Mouse (Mus musculus) embryonic facial prominence, embryonic 14.5 days (tissue): ENCODE measurements at regions not wholly inside any gene's neighbourhood (a gene's known extent, or its start where the extent isn't known, plus 50 kb on each side); places are given as distances from the start of the nearest gene placed in this dataset.
A peak's percentile ranks its signal among the peaks of the same experiment; 100 is the strongest.

ENCODE experiments used
- ATAC-seq: fragments of 200-750 bp; cut with Nextera tagmentation; 2 replicates; pipeline ENCODE4 v1.8.0; 2017; ENCODE audit warnings: low read depth, moderate number of reproducible peaks, moderate TSS enrichment
- DNase-seq: peaks from one replicate; pipeline ENCODE4 v3.0.0-alpha.2; 2015; ENCODE audit warnings: low spot score
- H3K27ac ChIP-seq: fragments of 300-500 bp; sonication (generic); replicated peaks from 2 replicates; pipeline ENCODE4 v1.5.1; 2014; ENCODE audit warnings: low read depth, mild to moderate bottlenecking, low read length, moderate library complexity
- H3K27me3 ChIP-seq: fragments of 300-500 bp; sonication (generic); replicated peaks from 2 replicates; pipeline ENCODE4 v1.6.1; 2014; ENCODE audit warnings: low read length; ENCODE audit not compliant: control insufficient read depth, insufficient read depth
- H3K36me3 ChIP-seq: fragments of 300-500 bp; sonication (generic); 2 replicates; pipeline ENCODE4 v1.6.1; 2014; ENCODE audit warnings: low read length, mixed read lengths; ENCODE audit not compliant: control insufficient read depth, insufficient read depth
- H3K4me1 ChIP-seq: fragments of 300-500 bp; sonication (generic); 2 replicates; pipeline ENCODE4 v1.6.1; 2014; ENCODE audit warnings: antibody characterized with exemption, low read length; ENCODE audit not compliant: control insufficient read depth, insufficient read depth
- H3K4me2 ChIP-seq: fragments of 300-500 bp; sonication (generic); 2 replicates; pipeline ENCODE4 v1.6.1; 2014; ENCODE audit warnings: low read depth, mild to moderate bottlenecking, low read length, moderate library complexity, mixed read lengths
- H3K4me3 ChIP-seq: fragments of 300-500 bp; sonication (generic); 2 replicates; pipeline ENCODE4 v1.5.1; 2014; ENCODE audit warnings: low read depth, mild to moderate bottlenecking, low read length
- H3K9ac ChIP-seq: fragments of 300-500 bp; sonication (generic); 2 replicates; pipeline ENCODE4 v1.6.1; 2014; ENCODE audit warnings: low read depth, mild to moderate bottlenecking, low read length, moderate library complexity, mixed read lengths
- H3K9me3 ChIP-seq: fragments of 300-500 bp; sonication (generic); 2 replicates; pipeline ENCODE4 v1.6.1; 2016; ENCODE audit warnings: low read length; ENCODE audit not compliant: control insufficient read depth
- WGBS: fragments of 180-500 bp; shearing (Covaris S2); extraction: QIAGEN DNeasy Blood & Tissue Kit; methylation state at CpG from one replicate; pipeline ENCODE4 v1.1.7; 2014; 5-methylcytosine and 5-hydroxymethylcytosine counted together

DNA sequence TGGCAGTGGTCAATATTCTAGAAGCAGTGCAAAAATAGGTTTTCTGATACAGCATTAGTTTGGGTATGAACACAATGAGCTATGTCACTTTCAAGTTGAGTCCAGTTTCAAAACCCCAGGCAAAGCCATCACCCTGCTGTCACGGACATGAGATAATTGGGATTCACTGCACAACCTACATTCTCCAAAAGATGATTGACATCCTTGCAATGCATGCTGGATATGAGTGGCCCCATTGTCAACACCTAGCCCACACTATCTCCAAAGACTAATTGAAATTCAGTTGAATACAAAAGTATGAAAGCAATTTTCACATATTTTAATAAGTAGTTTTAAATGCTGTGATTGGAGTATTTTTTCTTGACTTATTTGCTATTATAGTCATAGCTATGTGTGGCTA is 783.7 kb upstream of the Tbl1xr1 start:
- Histone ChIP-seq H3K36me3 (no peaks in the 10 kb centered on the region), H3K4me1 (0 out of 2 replicates have a peak, but pooled peaks cover 3% of the 10 kb centered on the region), H3K27ac (no peak overlapping the region), H3K9ac (no peak overlapping the region), H3K27me3 (no peaks in the 10 kb centered on the region), H3K4me3 (no peak overlapping the region), H3K4me2 (no peak overlapping the region), H3K9me3 (no peaks in the 10 kb centered on the region)
- WGBS, result 78% methylated on average over 1 of the region's 1 CpGs
- ATAC-seq (no peak), DNase-seq (no peak)

DNA sequence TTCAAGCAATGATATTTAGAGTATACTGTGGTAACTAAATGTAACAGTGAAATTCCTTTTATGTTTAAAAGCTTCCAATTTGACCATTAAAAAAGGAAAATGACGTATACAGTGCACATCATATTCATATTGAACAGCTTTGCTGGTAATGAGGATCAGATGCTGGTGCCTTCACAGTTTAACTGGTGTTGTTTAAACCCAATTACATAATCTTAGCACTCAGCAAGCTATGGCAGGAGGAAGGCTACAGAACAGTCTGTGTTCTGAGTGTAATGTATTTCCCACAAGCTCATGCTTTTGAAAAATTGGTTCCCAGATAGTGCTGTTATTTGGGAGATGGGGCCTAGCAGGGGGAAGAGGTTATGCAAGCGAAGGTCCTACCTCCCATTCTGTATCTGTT is 783.1 kb upstream of the Tbl1xr1 start:
- H3K27ac ChIP-seq, result no peak overlapping the region
- 54% methylated on average over 2 of the region's 2 CpGs for WGBS
- ATAC-seq, result no peak

DNA sequence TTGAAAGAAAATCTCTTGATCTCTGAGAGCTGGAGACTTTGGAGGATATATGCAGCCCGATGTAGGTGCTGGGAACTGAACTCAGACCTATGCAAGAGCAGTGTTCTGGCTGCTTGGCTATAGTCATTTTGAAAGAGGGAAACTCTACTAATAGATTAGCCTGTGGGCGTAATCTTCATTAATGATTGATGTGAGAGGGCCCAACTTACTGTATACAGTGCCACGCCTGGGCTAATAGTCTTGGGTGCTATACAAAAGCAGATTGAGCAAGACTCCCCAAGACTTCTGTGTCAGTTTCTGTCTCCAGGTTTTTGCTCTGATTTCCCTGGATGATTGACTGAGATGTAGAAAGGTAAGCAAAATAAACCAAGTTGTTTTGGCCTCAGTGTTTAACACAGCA is 781.7 kb upstream of the Tbl1xr1 start:
- H3K4me3 ChIP-seq, result no peak overlapping the region
- no peaks in the 10 kb centered on the region for H3K27me3 ChIP-seq
- H3K27ac ChIP-seq, result no peak overlapping the region
- H3K36me3 ChIP-seq, result no peaks in the 10 kb centered on the region
- H3K9ac ChIP-seq, result no peak overlapping the region
- no peak overlapping the region for H3K4me2 ChIP-seq
- H3K4me1 ChIP-seq, result 0 out of 2 replicates have a peak, but pooled peaks cover 3% of the 10 kb centered on the region
- 89% methylated on average over 3 of the region's 3 CpGs for WGBS
- ATAC-seq (no peak), DNase-seq (no peak)
- no peaks in the 10 kb centered on the region for H3K9me3 ChIP-seq

More for the DNA sequence above, 783.1 kb upstream of the Tbl1xr1 start:
- no peak for DNase-seq
- H3K4me1 ChIP-seq, result 0 out of 2 replicates have a peak, but pooled peaks cover 3% of the 10 kb centered on the region
- H3K27me3 ChIP-seq, result no peaks in the 10 kb centered on the region
- H3K4me2 ChIP-seq, result no peak overlapping the region
- H3K9ac ChIP-seq, result no peak overlapping the region
- no peaks in the 10 kb centered on the region for H3K9me3 ChIP-seq
- no peaks in the 10 kb centered on the region for H3K36me3 ChIP-seq
- no peak overlapping the region for H3K4me3 ChIP-seq

DNA sequence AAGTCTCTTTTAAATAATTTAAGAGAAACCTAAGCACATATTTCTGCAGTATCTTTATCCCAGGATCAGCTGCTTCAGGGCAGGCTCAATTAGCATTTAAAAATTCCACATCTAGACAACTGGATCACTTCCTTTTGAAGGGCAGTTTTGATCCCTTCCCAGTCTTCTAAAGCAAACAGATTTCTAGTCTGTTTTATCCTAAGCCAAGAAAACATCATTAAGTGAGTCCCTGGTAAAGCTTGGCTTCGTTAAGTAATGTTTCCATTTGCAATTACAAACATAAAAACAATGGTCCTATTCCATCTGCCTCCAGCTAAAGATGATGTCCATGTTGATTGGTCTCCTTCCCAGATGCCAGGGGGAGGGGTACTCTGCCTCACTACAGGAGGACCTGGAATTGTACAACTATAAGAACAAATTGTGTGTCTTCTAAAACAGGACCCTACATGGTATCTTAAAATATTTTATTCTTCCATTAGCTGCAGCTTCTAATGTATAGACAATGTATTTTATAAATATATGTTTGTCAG is 779.8 kb upstream of the Tbl1xr1 start:
- 21% methylated on average over 1 of the region's 1 CpGs for WGBS
- Histone ChIP-seq H3K27me3 (no peaks in the 10 kb centered on the region), H3K27ac (no peak overlapping the region), H3K4me3 (no peak overlapping the region), H3K36me3 (no peaks in the 10 kb centered on the region), H3K4me1 (0 out of 2 replicates have a peak, but pooled peaks cover 3% of the 10 kb centered on the region), H3K9me3 (no peaks in the 10 kb centered on the region), H3K9ac (no peak overlapping the region), H3K4me2 (no peak overlapping the region)
- peak; percentile 61 for DNase-seq
- ATAC-seq, result peak; percentile 50; the same call in 1 of the 2 replicates

DNA sequence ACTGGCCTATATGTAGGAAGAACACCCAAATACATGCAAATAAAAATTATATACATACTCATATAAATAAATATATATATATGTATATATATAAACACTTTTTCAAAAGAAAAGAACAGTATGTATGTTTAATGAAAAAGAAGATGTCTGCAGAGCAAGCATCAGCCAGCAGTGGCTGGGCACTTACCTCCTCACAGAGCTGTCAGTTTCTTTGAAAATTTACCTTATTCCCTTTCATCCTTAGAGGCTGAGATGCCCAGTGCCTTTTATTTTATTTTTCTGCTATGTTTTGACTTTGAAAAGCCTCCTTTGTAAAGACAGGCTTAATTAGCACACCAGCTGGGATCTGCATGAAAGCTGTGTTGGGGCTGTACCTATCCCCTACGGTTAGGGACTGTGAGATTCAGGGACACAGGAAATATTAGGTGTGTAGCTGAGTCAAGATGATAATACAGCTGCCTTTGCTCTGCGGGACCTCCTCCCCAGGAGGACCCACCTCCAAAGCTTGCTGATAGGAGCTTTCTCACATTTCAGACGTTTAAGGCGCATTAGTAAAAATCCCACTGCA is 751.0 kb upstream of the Tbl1xr1 start:
- Histone ChIP-seq H3K36me3 (no peaks in the 10 kb centered on the region), H3K4me3 (no peak overlapping the region), H3K27me3 (no peaks in the 10 kb centered on the region), H3K9me3 (no peaks in the 10 kb centered on the region), H3K4me1 (no peaks in the 10 kb centered on the region), H3K27ac (no peak overlapping the region), H3K9ac (no peak overlapping the region), H3K4me2 (no peak overlapping the region)
- DNase-seq (no peak), ATAC-seq (no peak)
- 54% methylated on average over 4 of the region's 4 CpGs for WGBS

DNA sequence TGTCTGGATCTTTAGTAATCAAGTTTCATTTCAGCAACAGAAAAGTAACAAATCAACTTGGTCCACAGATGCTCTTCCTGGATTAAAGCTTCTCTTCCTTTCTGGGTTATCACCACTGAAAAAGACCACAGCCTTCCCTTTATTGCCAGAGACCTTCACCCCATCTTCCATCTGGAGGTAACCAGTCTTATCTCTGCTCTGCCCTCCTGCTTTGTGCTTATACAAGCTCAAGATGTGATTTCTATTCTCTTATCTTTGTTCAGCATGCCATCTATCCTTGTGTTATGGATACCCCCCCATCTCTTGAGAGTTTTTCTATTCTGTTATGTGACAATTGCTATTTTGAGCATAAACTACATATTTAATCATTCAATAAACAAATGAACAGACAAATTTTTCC is 734.5 kb upstream of the Tbl1xr1 start:
- H3K4me2 ChIP-seq, result no peak overlapping the region
- DNase-seq (no peak), ATAC-seq (no peak)
- H3K9ac ChIP-seq, result no peak overlapping the region
- H3K4me1 ChIP-seq, result no peaks in the 10 kb centered on the region
- H3K9me3 ChIP-seq, result no peaks in the 10 kb centered on the region
- no peak overlapping the region for H3K4me3 ChIP-seq
- no peak overlapping the region for H3K27ac ChIP-seq
- no peaks in the 10 kb centered on the region for H3K27me3 ChIP-seq
- no peaks in the 10 kb centered on the region for H3K36me3 ChIP-seq

DNA sequence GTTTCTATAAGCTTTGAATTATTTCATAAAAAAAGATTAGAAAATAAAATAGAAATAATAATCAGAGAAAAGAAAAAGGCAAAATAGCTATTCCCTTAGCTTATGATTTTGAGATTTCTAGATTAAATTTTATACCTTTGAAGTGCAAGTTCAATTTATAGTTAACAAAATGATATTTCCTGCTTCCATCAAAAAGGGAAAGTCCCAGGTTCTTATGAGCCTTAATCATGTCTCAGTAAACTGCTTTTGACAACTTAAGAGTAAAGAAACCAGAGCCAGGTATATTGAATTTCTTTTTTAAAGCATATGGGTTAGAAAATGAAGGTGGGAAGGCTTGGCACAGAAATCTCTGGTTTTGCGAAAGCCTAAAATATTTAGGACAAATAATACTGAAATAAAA is 733.4 kb upstream of the Tbl1xr1 start:
- no peaks in the 10 kb centered on the region for H3K27me3 ChIP-seq
- DNase-seq, result peak; percentile 34
- 67% methylated on average over 1 of the region's 1 CpGs for WGBS
- no peaks in the 10 kb centered on the region for H3K9me3 ChIP-seq
- H3K4me2 ChIP-seq, result no peak overlapping the region
- no peak overlapping the region for H3K4me3 ChIP-seq
- no peak overlapping the region for H3K27ac ChIP-seq
- no peak overlapping the region for H3K9ac ChIP-seq
- no peaks in the 10 kb centered on the region for H3K36me3 ChIP-seq
- ATAC-seq, result no peak
- H3K4me1 ChIP-seq, result no peaks in the 10 kb centered on the region

DNA sequence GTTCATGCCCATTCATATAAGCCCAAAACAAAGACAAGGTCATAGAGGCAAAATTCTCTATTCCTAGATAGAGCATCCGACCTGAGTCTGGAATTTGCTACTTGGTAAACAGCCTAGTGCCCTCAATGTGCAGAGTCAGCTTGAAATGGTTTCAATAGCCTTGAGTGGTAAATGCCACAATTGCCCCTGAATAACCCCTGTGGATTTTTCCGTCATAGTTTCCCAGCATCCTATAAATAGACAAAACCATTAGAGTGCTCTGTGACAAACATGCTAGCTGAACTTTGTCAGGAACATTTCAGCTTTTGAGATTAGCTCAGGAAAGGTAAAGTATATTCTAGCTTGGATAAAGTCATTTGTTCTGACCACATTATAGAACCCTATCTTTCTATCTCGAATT is 727.0 kb upstream of the Tbl1xr1 start:
- ATAC-seq, result no peak
- Histone ChIP-seq H3K4me3 (no peak overlapping the region), H3K9ac (no peak overlapping the region), H3K27me3 (no peaks in the 10 kb centered on the region), H3K4me2 (no peak overlapping the region), H3K36me3 (no peaks in the 10 kb centered on the region), H3K27ac (no peak overlapping the region), H3K4me1 (no peaks in the 10 kb centered on the region), H3K9me3 (no peaks in the 10 kb centered on the region)
- DNase-seq, result no peak
- WGBS, result 69% methylated on average over 3 of the region's 3 CpGs

DNA sequence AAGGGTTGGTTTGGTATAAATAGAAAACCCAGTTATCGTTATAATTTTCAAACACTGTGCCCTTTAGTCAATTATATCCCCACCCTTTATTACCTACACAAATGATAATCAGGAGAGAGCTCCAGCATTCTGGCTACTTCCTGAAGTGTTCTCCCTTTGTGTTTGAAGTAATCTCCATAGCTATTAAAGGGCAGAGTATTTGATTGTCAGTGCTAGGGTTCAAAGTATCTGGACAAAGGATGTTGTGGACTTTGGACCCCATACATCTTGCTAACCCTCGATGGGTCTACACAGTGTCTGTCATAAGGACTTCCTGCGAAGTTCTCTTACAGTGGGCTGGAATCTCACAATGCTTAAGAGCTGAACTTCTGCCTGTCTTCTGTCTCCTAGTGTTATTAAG is 720.3 kb upstream of the Tbl1xr1 start:
- Histone ChIP-seq H3K9ac (no peak overlapping the region), H3K9me3 (no peaks in the 10 kb centered on the region), H3K4me2 (no peak overlapping the region), H3K27me3 (no peaks in the 10 kb centered on the region), H3K27ac (no peak overlapping the region), H3K4me1 (0 out of 2 replicates have a peak, but pooled peaks cover 3% of the 10 kb centered on the region), H3K4me3 (no peak overlapping the region), H3K36me3 (no peaks in the 10 kb centered on the region)
- ATAC-seq (no peak), DNase-seq (no peak)
- 89% methylated on average over 3 of the region's 3 CpGs for WGBS
